ENCODE assay signal across 8 mouse cellular contexts in the genomic region with DNA sequence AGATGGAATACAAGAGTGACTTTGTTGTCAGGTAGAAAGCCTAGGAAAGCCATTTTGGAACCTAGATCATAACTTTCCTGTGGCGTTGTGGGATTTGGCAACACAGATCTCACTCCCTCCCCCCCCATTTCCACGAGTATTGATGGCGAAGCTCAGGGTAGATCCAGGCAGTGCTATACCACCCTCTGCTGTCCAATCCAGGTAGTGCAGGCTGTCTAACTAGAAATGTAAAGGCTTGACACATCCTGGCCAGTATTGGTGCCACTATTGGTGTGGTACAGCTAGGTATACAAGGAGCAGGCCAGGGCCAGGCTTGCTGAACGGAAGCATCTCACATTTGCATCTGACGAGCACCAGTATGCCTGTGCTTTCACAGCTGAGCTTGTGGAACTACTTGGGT. TPM values are rescaled to one million over a fixed set of nuclear protein-coding genes. Genes with fewer than 3 reads are reported as not detected.
DNase-seq lines count a peak whose midpoint lies in the region; TF ChIP-seq lines count a peak whose summit lies in the region.

No protein-coding gene starts in this region.

- no peak overlapping the region for H3K9ac ChIP-seq in ES-Bruce4 (ENCODE audit: low read depth, poor library complexity, severe bottlenecking)

- H3K9me3 ChIP-seq in ES-Bruce4 (replicated peaks; ENCODE audit: control insufficient read depth, insufficient read depth, low read length, poor library complexity, severe bottlenecking): no peaks in the 10 kb centered on the region

- H3K4me1 ChIP-seq in ES-Bruce4 (ENCODE audit: control insufficient read depth, insufficient read depth, low read length): no peaks in the 10 kb centered on the region
- no peaks in the 10 kb centered on the region for H3K4me1 ChIP-seq in embryonic fibroblast, embryonic 13.5 days (ENCODE audit: control insufficient read depth, insufficient read depth, low read length)
- no peaks in the 10 kb centered on the region for H3K4me1 ChIP-seq in lung, adult 2 months (ENCODE audit: control insufficient read depth, insufficient read depth, low read length)
- no peaks in the 10 kb centered on the region; the same call in 1 of the 2 replicates for H3K4me1 ChIP-seq in olfactory bulb, adult 2 months (ENCODE audit: control insufficient read depth, insufficient read depth, low read length)

- peaks cover 24% of the 10 kb centered on the region; the same call in 1 of the 2 replicates for H3K36me3 ChIP-seq in ES-Bruce4 (ENCODE audit: control insufficient read depth, insufficient read depth, low read length, poor library complexity, severe bottlenecking)

- peak; percentile 83 for DNase-seq in brain, adult 2 months (ENCODE audit: low read depth, low spot score)
- peak; percentile 73 to 85 for DNase-seq in heart, postnatal 14 days
- DNase-seq in kidney, postnatal 36 days: peak; percentile 80 to 88
- DNase-seq in lung, adult 2 months: peak; percentile 77
- DNase-seq in thymus, postnatal 36 days: peak; percentile 42 to 65

- 12% methylated on average over 5 of the region's 5 CpGs for WGBS in lung, adult 2 months
- 12% methylated on average over 5 of the region's 5 CpGs for WGBS in olfactory bulb, adult 2 months

- no peak overlapping the region for H3K4me3 ChIP-seq in ES-Bruce4 (ENCODE audit: low read depth, low read length)
- no peak overlapping the region for H3K4me3 ChIP-seq in embryonic fibroblast, embryonic 13.5 days (ENCODE audit: insufficient read depth, low read length)
- H3K4me3 ChIP-seq in lung, adult 2 months (replicated peaks; ENCODE audit: extremely low read depth, low read depth, low read length): no peak overlapping the region
- no peak overlapping the region for H3K4me3 ChIP-seq in olfactory bulb, adult 2 months (ENCODE audit: insufficient read depth, low read depth, low read length)

- TF ChIP-seq CTCF in ES-Bruce4 (IDR thresholded peaks at IDR 0.05; ENCODE audit: low read depth, low read length): peak; percentile 88
- peak; percentile 85; the same call in 1 of the 2 replicates for TF ChIP-seq CTCF in embryonic fibroblast, embryonic 13.5 days (IDR thresholded peaks at IDR 0.05; ENCODE audit: borderline replicate concordance, insufficient read depth, low read length)
- TF ChIP-seq CTCF in lung, adult 2 months (IDR thresholded peaks at IDR 0.05; ENCODE audit: insufficient read depth, low read length): peak; percentile 96
- 0 out of 2 replicates have a peak, but pooled peaks have one; percentile 17 for TF ChIP-seq CTCF in olfactory bulb, adult 2 months (IDR thresholded peaks at IDR 0.05; ENCODE audit: insufficient read depth, low read depth, low read length)

- TF ChIP-seq POLR2A in ES-Bruce4 (IDR thresholded peaks at IDR 0.05; ENCODE audit: insufficient read depth, low read length): no peak
- no peak for TF ChIP-seq POLR2A in embryonic fibroblast, embryonic 13.5 days (IDR thresholded peaks at IDR 0.05; ENCODE audit: low read depth, low read length)
- no peak for TF ChIP-seq POLR2A in lung, adult 2 months (IDR thresholded peaks at IDR 0.05; ENCODE audit: borderline replicate concordance, extremely low read depth, low read depth, low read length)
- TF ChIP-seq POLR2A in olfactory bulb, adult 2 months (IDR thresholded peaks at IDR 0.05; ENCODE audit: insufficient read depth, low read depth, low read length): no peak

- no peak overlapping the region for H3K27ac ChIP-seq in ES-Bruce4 (ENCODE audit: insufficient read depth, low read length)
- no peak overlapping the region for H3K27ac ChIP-seq in embryonic fibroblast, embryonic 13.5 days (ENCODE audit: insufficient read depth, low read length)
- no peak overlapping the region for H3K27ac ChIP-seq in olfactory bulb, adult 2 months (ENCODE audit: insufficient read depth, low read depth, low read length)

- no peaks in the 10 kb centered on the region for H3K27me3 ChIP-seq in ES-Bruce4 (ENCODE audit: control insufficient read depth, insufficient read depth, low read length, poor library complexity, severe bottlenecking)

- intact Hi-C loops in heart, postnatal 14 days (cut with DNase I): loop anchor here (1.0 to 5.0 kb wide), 4 partner anchors 153 to 712 kb away; no protein-coding TSS in a partner anchor

- no peak for TF ChIP-seq EP300 in ES-Bruce4 (IDR thresholded peaks at IDR 0.05; ENCODE audit: insufficient read depth, low read depth, low read length)

RNA-seq across cellular contexts. Expression of a gene that starts 18.6 kb away (rescaled TPM):
- 166 and 190 TPM in 2 replicates for polyA plus RNA-seq in ES-Bruce4 (2011; ENCODE audit: insufficient read depth, insufficient read length, low read depth, missing spikeins)
- 0.84 and 1.1 TPM in 2 replicates for polyA plus RNA-seq in embryonic fibroblast, embryonic 13.5 days (2011; ENCODE audit: insufficient read length, low read depth, missing spikeins)
- 10 to 100 TPM in 1 of 2 experiments, 1 to 10 TPM in 1; 8.3 to 11.2 TPM for total RNA-seq in heart, postnatal 14 days (2021)
- polyA plus RNA-seq in lung, adult 2 months (2012; rRNA removed): 25.6 and 30.4 TPM in 2 replicates
- not detected in 2 replicates for polyA plus RNA-seq in olfactory bulb, adult 2 months (2012; ENCODE audit: insufficient read depth, insufficient read length, low replicate concordance, missing spikeins)

RNA-seq across cellular contexts. Expression of a gene that starts 55.3 kb away (rescaled TPM):
- polyA plus RNA-seq in ES-Bruce4 (2011; ENCODE audit: insufficient read depth, insufficient read length, low read depth, missing spikeins): not detected in 2 replicates
- polyA plus RNA-seq in embryonic fibroblast, embryonic 13.5 days (2011; ENCODE audit: insufficient read length, low read depth, missing spikeins): not detected in 2 replicates
- total RNA-seq in heart, postnatal 14 days (2021): under 1 TPM in 1 of 2 experiments, not detected in 1; 0.02 TPM
- polyA plus RNA-seq in lung, adult 2 months (2012; rRNA removed): 0.02 TPM in 2 replicates
- not detected in 2 replicates for polyA plus RNA-seq in olfactory bulb, adult 2 months (2012; ENCODE audit: insufficient read depth, insufficient read length, low replicate concordance, missing spikeins)

Comparison
In these comparisons a context has a peak if more than half of its experiments do, and no peak if none do; other contexts are left out.
1. CTCF ChIP-seq: peak in every context shown above with its lines; median percentile 96 in lung, adult 2 months; 88 in ES-Bruce4; 85 in embryonic fibroblast, embryonic 13.5 days; 17 in olfactory bulb, adult 2 months.
2. RNA of a gene that starts 18.6 kb away (polyA plus RNA-seq): 166 to 190 TPM in ES-Bruce4 and 25.6 to 30.4 TPM in lung, adult 2 months; 0.84 to 1.1 TPM in embryonic fibroblast, embryonic 13.5 days and not detected in olfactory bulb, adult 2 months; every median in the first group is over 10 times any median in the second.
3. Peak in every context shown above with its lines, with median percentiles within 50 percentile points of each other: DNase-seq.